Mouse (Mus musculus) embryonic facial prominence, embryonic 10.5 days (tissue): Measurements from ENCODE around the gene Slc24a2. TPM values are rescaled to one million over a fixed set of nuclear protein-coding genes. Genes with fewer than 3 reads are reported as not detected.

ENCODE experiments used
- DNase-seq: peaks from one replicate; pipeline ENCODE4 v3.0.0-alpha.2; 2017; ENCODE audit warnings: low spot score
- H3K27ac ChIP-seq: fragments of 300-500 bp; sonication (generic); replicated peaks from 2 replicates; pipeline ENCODE4 v1.5.1; 2016; ENCODE audit warnings: mild to moderate bottlenecking
- H3K27me3 ChIP-seq: fragments of 300-500 bp; sonication (generic); replicated peaks from 2 replicates; pipeline ENCODE4 v1.6.1; 2016; ENCODE audit warnings: low read depth, mild to moderate bottlenecking; ENCODE audit not compliant: poor library complexity, severe bottlenecking
- H3K36me3 ChIP-seq: fragments of 300-500 bp; sonication (generic); replicated peaks from 2 replicates; pipeline ENCODE4 v1.6.1; 2016; ENCODE audit warnings: mild to moderate bottlenecking, moderate library complexity
- H3K4me1 ChIP-seq: fragments of 300-500 bp; sonication (generic); 2 replicates; pipeline ENCODE4 v1.6.1; 2016
- H3K4me3 ChIP-seq: fragments of 300-500 bp; sonication (generic); 2 replicates; pipeline ENCODE4 v1.5.1; 2016; ENCODE audit warnings: mild to moderate bottlenecking, moderate library complexity
- H3K9me3 ChIP-seq: fragments of 300-500 bp; sonication (generic); 2 replicates; pipeline ENCODE4 v1.6.1; 2016; ENCODE audit warnings: mild to moderate bottlenecking
- WGBS: fragments of 180-500 bp; shearing (Covaris S2); methylation state at CpG from one replicate; pipeline ENCODE4 v1.1.7; 2016; 5-methylcytosine and 5-hydroxymethylcytosine counted together
- polyA plus RNA-seq: library from polyadenylated mRNA; unstranded; fragments of >200 nt; fragmentation: Nextera tagmentation; extraction: Ambion mirVana; gene quantifications from 2 replicates; pipeline ENCODE4 v1.2.1, GENCODE M21; 2016

Slc24a2 gene
- polyA plus RNA-seq, 1 experiment from 2014 or later, result 0.32 TPM

DNA sequence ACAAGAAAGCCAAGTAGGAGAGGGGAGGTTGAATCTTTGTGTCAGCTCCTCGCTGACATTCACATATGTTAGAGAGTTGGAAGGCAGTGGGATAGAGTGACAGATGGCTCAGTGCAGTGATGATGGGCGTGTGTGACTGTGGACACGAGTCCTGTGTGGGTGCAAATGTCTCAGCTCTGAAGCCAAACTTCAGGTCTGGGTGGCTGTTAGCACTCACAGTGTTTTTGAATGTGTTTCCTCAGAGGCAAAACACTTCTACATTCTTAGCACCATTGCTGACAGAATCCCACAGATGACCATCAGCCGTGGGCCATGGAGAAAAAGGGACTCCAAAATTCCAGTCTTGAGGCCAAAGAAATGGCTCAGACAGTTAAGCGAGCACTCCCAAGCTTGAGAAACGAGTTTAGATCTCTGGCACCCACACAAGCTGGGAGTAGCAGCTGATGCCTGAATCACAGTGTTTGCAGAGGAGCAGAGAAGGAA lies 167.5 kb downstream of the Slc24a2 start:
- H3K27ac ChIP-seq, result no peak overlapping the region
- H3K4me3 ChIP-seq, result no peak overlapping the region
- H3K4me1 ChIP-seq, result no peaks in the 10 kb centered on the region
- H3K27me3 ChIP-seq, result no peaks in the 10 kb centered on the region
- H3K9me3 ChIP-seq, result no peaks in the 10 kb centered on the region
- no peaks in the 10 kb centered on the region for H3K36me3 ChIP-seq
- DNase-seq, result no peak
- WGBS, result 82% methylated on average over 6 of the region's 6 CpGs

- Histone ChIP-seq H3K27me3 (no peaks in the 10 kb centered on the region), H3K36me3 (no peaks in the 10 kb centered on the region), H3K4me1 (peaks cover 5% of the 10 kb centered on the region; the same call in 1 of the 2 replicates), H3K9me3 (no peaks in the 10 kb centered on the region), H3K27ac (no peak overlapping the region), H3K4me3 (no peak overlapping the region)
- no peak for DNase-seq
- WGBS, result 85% methylated on average over 2 of the region's 2 CpGs
Observed at GRCm38 (mm10) chr4:87061696-87062095, 168.6 kb downstream of the Slc24a2 start.

- 84% methylated on average over 3 of the region's 3 CpGs for WGBS
- Histone ChIP-seq H3K27me3 (no peaks in the 10 kb centered on the region), H3K4me3 (no peak overlapping the region), H3K27ac (no peak overlapping the region), H3K4me1 (peaks cover 5% of the 10 kb centered on the region; the same call in 1 of the 2 replicates), H3K9me3 (no peaks in the 10 kb centered on the region), H3K36me3 (no peaks in the 10 kb centered on the region)
- DNase-seq, result no peak
Observed at GRCm38 (mm10) chr4:87057572-87057971, 172.7 kb downstream of the Slc24a2 start.

GRCm38 (mm10) chr4:87055768-87056167 lies 174.5 kb downstream of the Slc24a2 start:
- Histone ChIP-seq H3K9me3 (no peaks in the 10 kb centered on the region), H3K4me1 (peaks cover 5% of the 10 kb centered on the region; the same call in 1 of the 2 replicates), H3K36me3 (no peaks in the 10 kb centered on the region), H3K4me3 (no peak overlapping the region), H3K27ac (no peak overlapping the region), H3K27me3 (no peaks in the 10 kb centered on the region)
- DNase-seq, result no peak
- 80% methylated on average over 7 of the region's 7 CpGs for WGBS

DNA sequence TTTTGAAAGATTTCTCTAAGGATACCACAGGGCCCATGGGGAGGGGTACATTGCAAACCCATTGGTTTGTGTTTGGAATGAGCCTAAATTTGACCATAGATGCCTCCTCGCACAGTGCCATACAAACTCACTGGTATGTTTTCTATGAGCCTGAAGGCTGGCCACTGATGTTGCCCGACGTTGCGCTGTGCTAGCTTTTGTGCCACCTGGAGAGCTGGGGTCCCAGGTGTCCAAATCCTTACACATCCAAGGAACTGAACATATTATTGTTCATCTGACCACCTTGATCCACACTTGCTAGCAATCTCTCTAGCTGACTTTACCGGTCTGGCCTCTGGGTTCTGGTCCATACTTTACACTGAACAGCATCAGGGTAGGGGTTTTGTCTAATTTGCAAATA lies 177.4 kb downstream of the Slc24a2 start:
- H3K4me1 ChIP-seq, result peaks cover 5% of the 10 kb centered on the region; the same call in 1 of the 2 replicates
- no peaks in the 10 kb centered on the region for H3K27me3 ChIP-seq
- no peak overlapping the region for H3K4me3 ChIP-seq
- DNase-seq, result no peak
- H3K27ac ChIP-seq, result no peak overlapping the region
- H3K9me3 ChIP-seq, result no peaks in the 10 kb centered on the region
- H3K36me3 ChIP-seq, result no peaks in the 10 kb centered on the region
- WGBS, result 96% methylated on average over 5 of the region's 5 CpGs

DNA sequence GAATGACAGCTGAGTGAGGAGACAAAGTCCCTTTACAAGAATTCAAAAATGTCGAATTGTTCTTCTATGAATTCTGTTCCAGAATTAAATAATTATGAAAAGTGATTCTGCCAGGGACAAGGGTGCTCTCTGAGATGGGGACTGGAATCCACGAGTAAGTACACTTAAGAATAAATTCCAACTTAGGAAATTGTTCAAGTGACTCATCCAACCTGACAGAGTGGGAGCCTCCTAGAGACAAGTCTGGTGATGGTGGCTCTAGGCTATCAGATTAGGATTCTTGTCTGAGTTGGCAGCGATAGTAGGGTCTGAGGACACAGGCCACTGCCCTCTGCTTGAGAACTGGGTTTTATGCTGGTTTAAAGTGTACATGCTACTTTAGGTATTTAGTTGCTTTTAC lies 181.2 kb downstream of the Slc24a2 start:
- Histone ChIP-seq H3K27ac (no peak overlapping the region), H3K36me3 (no peaks in the 10 kb centered on the region), H3K4me1 (no peaks in the 10 kb centered on the region), H3K4me3 (no peak overlapping the region), H3K27me3 (no peaks in the 10 kb centered on the region), H3K9me3 (no peaks in the 10 kb centered on the region)
- WGBS, result 76% methylated on average over 3 of the region's 3 CpGs
- no peak for DNase-seq

- Histone ChIP-seq H3K9me3 (no peaks in the 10 kb centered on the region), H3K27me3 (no peaks in the 10 kb centered on the region), H3K27ac (no peak overlapping the region), H3K4me3 (no peak overlapping the region), H3K4me1 (no peaks in the 10 kb centered on the region), H3K36me3 (no peaks in the 10 kb centered on the region)
- WGBS, result 85% methylated on average over 2 of the region's 2 CpGs
- DNase-seq, result no peak
Observed at GRCm38 (mm10) chr4:87047131-87047530, 183.1 kb downstream of the Slc24a2 start.

- Histone ChIP-seq H3K27me3 (no peaks in the 10 kb centered on the region), H3K4me3 (no peak overlapping the region), H3K27ac (no peak overlapping the region), H3K9me3 (no peaks in the 10 kb centered on the region), H3K4me1 (no peaks in the 10 kb centered on the region), H3K36me3 (no peaks in the 10 kb centered on the region)
- WGBS, result 90% methylated on average over 9 of the region's 9 CpGs
- DNase-seq, result no peak
Observed at GRCm38 (mm10) chr4:87043296-87043695, 187.0 kb downstream of the Slc24a2 start.

- H3K36me3 ChIP-seq, result no peaks in the 10 kb centered on the region
- no peaks in the 10 kb centered on the region for H3K27me3 ChIP-seq
- H3K27ac ChIP-seq, result no peak overlapping the region
- 87% methylated on average over 7 of the region's 7 CpGs for WGBS
- DNase-seq, result no peak
- no peaks in the 10 kb centered on the region for H3K9me3 ChIP-seq
- H3K4me1 ChIP-seq, result peaks cover 1% of the 10 kb centered on the region; the same call in 1 of the 2 replicates
- no peak overlapping the region for H3K4me3 ChIP-seq
Observed at GRCm38 (mm10) chr4:87041412-87041997, 188.8 kb downstream of the Slc24a2 start.

DNA sequence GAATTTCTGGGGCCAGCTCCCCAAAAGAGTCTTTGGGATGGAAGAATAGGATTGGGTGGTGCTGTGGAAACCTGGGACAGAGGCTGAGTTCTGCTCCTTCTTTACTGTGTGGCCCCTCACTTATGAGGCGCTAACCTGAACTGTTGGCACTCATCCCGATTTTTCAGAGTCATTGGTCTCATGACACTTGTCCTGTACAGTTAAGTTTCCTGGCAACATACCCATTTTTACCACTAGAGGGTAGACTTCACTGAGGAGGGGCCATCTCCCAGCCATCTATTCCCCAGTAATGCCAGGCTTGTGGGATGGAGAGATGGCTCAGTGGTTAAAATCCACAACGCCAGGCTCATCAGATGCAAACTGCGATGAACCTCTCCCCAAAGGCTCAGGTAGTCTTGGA lies 192.7 kb downstream of the Slc24a2 start:
- WGBS, result 73% methylated on average over 4 of the region's 4 CpGs

DNA sequence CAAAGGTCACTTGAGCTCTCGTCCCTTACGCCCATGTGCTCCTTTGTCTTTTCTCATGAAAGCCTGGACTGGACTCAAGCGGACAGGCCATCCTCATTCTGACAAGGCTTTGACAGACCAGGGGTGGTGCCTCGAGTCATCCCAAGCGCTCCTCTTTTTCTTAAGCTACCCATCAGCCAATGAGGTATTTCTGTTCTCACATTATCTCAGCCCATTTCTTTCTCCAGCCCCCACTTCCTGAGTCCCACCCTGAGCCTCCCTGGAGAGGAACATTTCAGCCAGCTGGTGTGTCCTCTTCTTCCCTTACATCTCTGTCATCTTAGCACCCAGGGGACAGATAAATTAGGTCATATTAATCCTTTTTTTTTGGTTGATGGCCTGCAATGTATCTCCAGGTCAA lies 193.8 kb downstream of the Slc24a2 start:
- H3K27ac ChIP-seq, result no peak overlapping the region
- peaks cover 3% of the 10 kb centered on the region; the same call in 1 of the 2 replicates for H3K4me1 ChIP-seq
- H3K36me3 ChIP-seq, result no peaks in the 10 kb centered on the region
- H3K9me3 ChIP-seq, result no peaks in the 10 kb centered on the region
- DNase-seq, result no peak
- no peak overlapping the region for H3K4me3 ChIP-seq
- 61% methylated on average over 5 of the region's 5 CpGs for WGBS
- H3K27me3 ChIP-seq, result no peaks in the 10 kb centered on the region

More for the DNA sequence above, 192.7 kb downstream of the Slc24a2 start:
- no peak overlapping the region for H3K27ac ChIP-seq
- peak; percentile 16 for DNase-seq
- no peaks in the 10 kb centered on the region for H3K9me3 ChIP-seq
- H3K27me3 ChIP-seq, result no peaks in the 10 kb centered on the region
- no peaks in the 10 kb centered on the region for H3K36me3 ChIP-seq
- H3K4me3 ChIP-seq, result no peak overlapping the region
- H3K4me1 ChIP-seq, result peaks cover 3% of the 10 kb centered on the region; the same call in 1 of the 2 replicates

GRCm38 (mm10) chr4:87035701-87036100 lies 194.6 kb downstream of the Slc24a2 start:
- Histone ChIP-seq H3K9me3 (no peaks in the 10 kb centered on the region), H3K27ac (no peak overlapping the region), H3K4me1 (peaks cover 3% of the 10 kb centered on the region; the same call in 1 of the 2 replicates), H3K36me3 (no peaks in the 10 kb centered on the region), H3K27me3 (no peaks in the 10 kb centered on the region), H3K4me3 (no peak overlapping the region)
- 90% methylated on average over 10 of the region's 10 CpGs for WGBS
- DNase-seq, result no peak

DNA sequence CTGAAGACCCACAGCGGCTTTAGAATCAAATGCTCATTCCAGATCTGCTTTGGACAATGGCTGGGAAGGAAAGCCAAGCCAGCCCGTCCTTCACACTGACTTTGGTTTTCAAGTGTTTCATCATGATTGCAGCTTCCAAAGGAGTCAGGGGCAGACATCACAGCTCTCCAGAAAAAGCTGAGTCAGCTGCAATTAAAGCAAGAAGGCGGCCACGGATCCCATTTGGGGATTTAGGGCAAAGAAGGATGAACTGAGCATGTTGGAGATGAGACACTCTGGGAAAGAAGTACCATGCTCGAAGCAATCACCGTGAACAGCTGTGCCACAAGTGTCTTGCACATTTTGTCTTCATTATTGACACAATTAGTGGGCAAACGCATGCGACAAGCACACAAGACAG lies 197.6 kb downstream of the Slc24a2 start:
- DNase-seq, result no peak
- H3K27me3 ChIP-seq, result no peaks in the 10 kb centered on the region
- H3K4me3 ChIP-seq, result no peak overlapping the region
- WGBS, result 92% methylated on average over 8 of the region's 8 CpGs
- H3K4me1 ChIP-seq, result peaks cover 3% of the 10 kb centered on the region; the same call in 1 of the 2 replicates
- H3K9me3 ChIP-seq, result no peaks in the 10 kb centered on the region
- no peak overlapping the region for H3K27ac ChIP-seq
- H3K36me3 ChIP-seq, result no peaks in the 10 kb centered on the region
